ENCODE assay signal across 8 mouse cellular contexts in the genomic region with DNA sequence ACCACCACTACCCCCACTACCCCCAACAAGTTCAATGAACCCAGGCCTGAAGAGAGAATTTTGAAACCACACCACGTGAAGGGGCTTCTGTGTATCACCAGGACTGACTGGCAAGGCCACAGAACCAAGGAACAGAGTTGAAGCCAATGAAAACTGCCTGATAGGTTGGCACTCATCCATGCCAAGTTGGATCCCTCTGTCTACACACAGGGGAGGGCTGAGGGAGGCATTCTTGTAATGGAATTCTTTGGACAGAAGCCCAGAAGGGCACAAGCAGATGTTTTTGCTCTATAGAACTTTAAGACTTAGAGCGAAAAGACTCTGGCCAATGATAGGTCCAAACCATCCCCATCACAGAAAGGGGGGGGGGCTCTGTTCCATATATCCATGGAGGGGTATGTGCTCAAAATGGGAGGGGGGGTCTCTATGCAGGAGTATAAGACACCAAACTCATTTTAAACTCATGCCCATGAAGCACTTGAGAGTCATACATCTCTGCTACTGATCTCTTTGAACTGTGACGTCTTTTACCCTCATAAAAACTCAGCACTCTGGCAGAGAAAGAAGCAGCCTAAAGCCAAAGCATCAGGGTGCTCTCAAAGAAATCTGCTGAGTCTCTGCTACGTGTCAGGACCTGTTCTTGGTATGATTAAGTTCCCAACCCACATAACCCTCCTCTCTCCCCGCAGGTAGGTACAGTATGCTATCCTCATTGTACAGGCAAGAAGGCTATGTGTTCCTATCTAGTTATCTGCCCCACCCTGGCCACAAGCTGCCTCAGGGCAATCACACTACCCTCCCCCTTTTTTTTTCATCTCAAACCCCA.
A peak's percentile ranks its signal among the peaks of the same experiment; 100 is the strongest.
DNase-seq lines count a peak whose midpoint lies in the region; ATAC-seq and TF ChIP-seq lines count a peak whose summit lies in the region.

No protein-coding gene starts in this region.

- no peak for TF ChIP-seq CTCF in intestine, postnatal 0 days (IDR thresholded peaks at IDR 0.05; ENCODE audit: low read depth)
- no peak for TF ChIP-seq CTCF in heart, postnatal 0 days (IDR thresholded peaks at IDR 0.05; ENCODE audit: low read depth)

- H3K4me3 ChIP-seq in intestine, embryonic 14.5 days (ENCODE audit: low read depth, low read length): no peak overlapping the region
- no peak overlapping the region for H3K4me3 ChIP-seq in intestine, postnatal 0 days (ENCODE audit: low read depth, low read length)
- H3K4me3 ChIP-seq in heart, postnatal 0 days (ENCODE audit: low read depth, low read length): no peak overlapping the region
- no peak overlapping the region for H3K4me3 ChIP-seq in midbrain, embryonic 15.5 days

- TF ChIP-seq EP300 in heart, postnatal 0 days (IDR thresholded peaks at IDR 0.05; ENCODE audit: low read depth): no peak

- H3K9ac ChIP-seq in intestine, embryonic 14.5 days (ENCODE audit: low read length): no peak overlapping the region
- no peak overlapping the region for H3K9ac ChIP-seq in intestine, postnatal 0 days (ENCODE audit: low read depth, low read length)
- no peak overlapping the region for H3K9ac ChIP-seq in heart, postnatal 0 days (replicated peaks; ENCODE audit: low read depth, low read length)
- no peak overlapping the region for H3K9ac ChIP-seq in midbrain, embryonic 15.5 days

- peak; percentile 43; the same call in 1 of the 2 replicates for ATAC-seq in intestine, embryonic 14.5 days (replicated peaks; ENCODE audit: low FRiP score, low TSS enrichment, low read depth)
- no peak for ATAC-seq in intestine, postnatal 0 days
- peak; percentile 93 for ATAC-seq in heart, postnatal 0 days (ENCODE audit: insufficient read depth, low read depth)
- ATAC-seq in midbrain, embryonic 15.5 days (replicated peaks): 0 out of 2 replicates have a peak, but pooled peaks have one; percentile 71

- 0 out of 2 replicates have a peak, but pooled peaks cover 3% of the 10 kb centered on the region for H3K4me1 ChIP-seq in intestine, embryonic 14.5 days (replicated peaks; ENCODE audit: control insufficient read depth, insufficient read depth, low read length)
- H3K4me1 ChIP-seq in intestine, postnatal 0 days (replicated peaks; ENCODE audit: control insufficient read depth, insufficient read depth, low read length): no peaks in the 10 kb centered on the region
- H3K4me1 ChIP-seq in heart, postnatal 0 days (ENCODE audit: control insufficient read depth, insufficient read depth): peaks cover 29% of the 10 kb centered on the region
- no peaks in the 10 kb centered on the region for H3K4me1 ChIP-seq in midbrain, embryonic 15.5 days

- no peak overlapping the region for H3K4me2 ChIP-seq in intestine, embryonic 14.5 days (ENCODE audit: low read length)
- no peak overlapping the region for H3K4me2 ChIP-seq in intestine, postnatal 0 days (replicated peaks; ENCODE audit: low read depth)
- H3K4me2 ChIP-seq in heart, postnatal 0 days (ENCODE audit: low read depth, low read length): no peak overlapping the region
- no peak overlapping the region for H3K4me2 ChIP-seq in midbrain, embryonic 15.5 days

- no peaks in the 10 kb centered on the region for H3K36me3 ChIP-seq in intestine, embryonic 14.5 days (ENCODE audit: control insufficient read depth, insufficient read depth, low read length)
- no peaks in the 10 kb centered on the region for H3K36me3 ChIP-seq in intestine, postnatal 0 days (ENCODE audit: control insufficient read depth, insufficient read depth)
- H3K36me3 ChIP-seq in heart, postnatal 0 days (replicated peaks; ENCODE audit: control insufficient read depth, insufficient read depth, low read length): no peaks in the 10 kb centered on the region
- no peaks in the 10 kb centered on the region for H3K36me3 ChIP-seq in midbrain, embryonic 15.5 days (replicated peaks)

- no peaks in the 10 kb centered on the region for H3K27me3 ChIP-seq in intestine, embryonic 14.5 days (replicated peaks; ENCODE audit: control insufficient read depth, insufficient read depth, low read length)
- no peaks in the 10 kb centered on the region for H3K27me3 ChIP-seq in intestine, postnatal 0 days (replicated peaks; ENCODE audit: control insufficient read depth, insufficient read depth, low read length)
- no peaks in the 10 kb centered on the region for H3K27me3 ChIP-seq in heart, postnatal 0 days (ENCODE audit: control insufficient read depth, insufficient read depth, low read length)
- no peaks in the 10 kb centered on the region for H3K27me3 ChIP-seq in midbrain, embryonic 15.5 days (replicated peaks)

- H3K27ac ChIP-seq in intestine, embryonic 14.5 days (ENCODE audit: low read depth): no peak overlapping the region
- H3K27ac ChIP-seq in intestine, postnatal 0 days (ENCODE audit: low read depth, low read length): no peak overlapping the region
- peak overlapping the region; percentile 46; the same call in 1 of the 2 replicates for H3K27ac ChIP-seq in heart, postnatal 0 days (ENCODE audit: low read depth)
- no peak overlapping the region for H3K27ac ChIP-seq in midbrain, embryonic 15.5 days

- no peaks in the 10 kb centered on the region for H3K9me3 ChIP-seq in intestine, embryonic 14.5 days (ENCODE audit: control insufficient read depth, low read length)
- H3K9me3 ChIP-seq in intestine, postnatal 0 days (ENCODE audit: control insufficient read depth): no peaks in the 10 kb centered on the region
- H3K9me3 ChIP-seq in heart, postnatal 0 days (replicated peaks; ENCODE audit: control insufficient read depth, low read length): no peaks in the 10 kb centered on the region
- H3K9me3 ChIP-seq in midbrain, embryonic 15.5 days: no peaks in the 10 kb centered on the region

- DNase-seq in intestine, embryonic 14.5 days (ENCODE audit: low spot score): no peak
- peak; percentile 76 for DNase-seq in adrenal gland, postnatal 14 days
- peak; percentile 86 for DNase-seq in heart, postnatal 0 days (ENCODE audit: low spot score)
- no peak for DNase-seq in thymus, adult 18-20 months
- DNase-seq in right cerebral cortex, adult 18-20 months: no peak
- no peak for DNase-seq in thymus, postnatal 4 days

- whole genome bisulfite sequencing in intestine, embryonic 14.5 days: 51% methylated on average over 5 of the region's 5 CpGs
- 59% methylated on average over 5 of the region's 5 CpGs for WGBS in intestine, postnatal 0 days
- 46% methylated on average over 5 of the region's 5 CpGs for WGBS in heart, postnatal 0 days
- WGBS in midbrain, embryonic 15.5 days: 60% methylated on average over 5 of the region's 5 CpGs

Comparison
In these comparisons a context has a peak if more than half of its experiments do, and no peak if none do; other contexts are left out.
1. DNase-seq: peak in adrenal gland, postnatal 14 days (single experiment) and heart, postnatal 0 days (single experiment); none in intestine, embryonic 14.5 days (single experiment), thymus, adult 18-20 months (0 of 2), right cerebral cortex, adult 18-20 months (single experiment) and thymus, postnatal 4 days (single experiment).